Mouse (Mus musculus) liver, adult 2 months (tissue): ENCODE measurements around the gene Cdca4.

Experiments
- CTCF ChIP-seq: fragments of 200-500 bp; IDR thresholded peaks from 2 replicates; pipeline ENCODE4 v1.5.1; 2011; ENCODE audit warnings: low read depth, low read length, control low read depth
- POLR2A ChIP-seq: fragments of 200-500 bp; IDR thresholded peaks from 2 replicates; pipeline ENCODE4 v1.6.1; 2011; ENCODE audit warnings: low read length, control low read depth; ENCODE audit not compliant: insufficient read depth; ENCODE audit errors: extremely low read depth

- TF ChIP-seq CTCF (peak; percentile 99), POLR2A (no peak)
These were observed 14.6 kb upstream of the Cdca4 start for GRCm38 (mm10) chr12:112843803-112844202.
